Mouse (Mus musculus): ENCODE results near the gene Rtcb. TPM values are rescaled to one million over a fixed set of nuclear protein-coding genes. Genes with fewer than 3 reads are reported as not detected.

The Rtcb gene
- 100 to 1,000 TPM; 101 to 110 TPM for total RNA-seq (2021)

DNA sequence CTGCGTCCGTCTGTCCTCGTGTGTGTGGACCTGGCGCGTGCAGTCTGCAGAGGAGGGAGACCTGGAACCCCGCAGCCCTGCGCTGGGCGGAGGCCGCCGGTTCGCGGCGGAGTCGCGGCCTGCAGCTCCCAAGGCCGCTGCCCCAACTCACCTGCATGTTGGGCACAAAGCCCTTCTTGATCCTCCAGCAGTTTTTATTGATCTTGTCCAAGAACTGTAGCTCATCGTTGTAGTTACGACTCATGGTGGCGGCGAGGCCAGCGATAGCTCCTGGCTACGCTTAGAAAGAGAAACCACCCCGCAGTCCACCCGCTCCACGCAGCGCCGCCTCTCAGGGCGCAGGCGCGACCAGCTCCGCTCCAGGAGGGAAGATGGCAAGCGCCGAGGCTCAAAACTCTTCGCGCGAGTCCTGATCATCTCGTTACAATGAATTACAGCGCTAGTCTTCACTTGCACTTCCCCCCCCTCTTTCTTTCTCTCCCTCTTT is at the start of gene Rtcb:
TSS of gene Rtcb (minus strand) at position 360 of the 487 bp plus-strand sequence.
- peak; percentile 97 to 99 for DNase-seq (ENCODE audit: extremely low spot score in 1 of 2, low spot score in 1 of 2)

DNA sequence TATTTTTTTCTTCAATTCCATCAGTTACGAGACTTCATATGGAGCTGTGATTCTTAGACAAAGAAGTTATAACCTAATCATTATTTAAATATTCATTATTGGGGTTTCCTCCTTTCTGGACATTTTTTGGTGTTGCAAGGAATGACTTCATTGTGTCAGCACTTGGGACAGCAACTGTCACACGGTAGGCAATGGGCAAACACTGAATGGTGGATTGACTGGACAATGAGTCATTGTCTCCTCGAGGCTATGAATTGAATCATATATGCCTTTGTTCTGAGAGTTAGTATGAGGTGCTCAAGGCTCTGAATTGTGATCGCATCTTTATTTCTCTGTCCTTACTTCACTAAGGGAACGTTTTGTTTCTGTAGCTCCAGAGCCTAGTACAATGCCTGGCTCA is 48.8 kb upstream of the Rtcb start:
- DNase-seq (ENCODE audit: extremely low spot score in 1 of 2, low spot score in 1 of 2), result no peak

DNA sequence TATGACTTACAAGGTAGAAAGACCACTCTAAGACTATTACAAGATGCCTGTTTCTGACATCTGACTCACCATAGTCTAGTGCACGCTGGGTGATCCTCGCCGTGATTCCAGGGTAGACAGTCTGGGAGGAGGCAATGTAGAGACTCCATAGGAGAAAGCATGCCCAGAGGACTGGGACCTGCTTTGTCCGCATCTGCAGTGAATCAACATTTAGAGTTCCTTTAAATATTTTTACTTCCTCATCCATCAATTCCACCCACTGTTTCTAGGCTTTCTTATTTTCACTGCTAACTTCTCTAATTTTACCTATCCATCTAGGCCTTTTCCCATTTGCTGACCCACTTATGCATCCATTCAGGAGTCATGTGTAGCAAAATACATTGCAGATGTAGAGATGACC is 42.8 kb upstream of the Rtcb start:
- DNase-seq (ENCODE audit: extremely low spot score in 1 of 2, low spot score in 1 of 2), result no peak

DNA sequence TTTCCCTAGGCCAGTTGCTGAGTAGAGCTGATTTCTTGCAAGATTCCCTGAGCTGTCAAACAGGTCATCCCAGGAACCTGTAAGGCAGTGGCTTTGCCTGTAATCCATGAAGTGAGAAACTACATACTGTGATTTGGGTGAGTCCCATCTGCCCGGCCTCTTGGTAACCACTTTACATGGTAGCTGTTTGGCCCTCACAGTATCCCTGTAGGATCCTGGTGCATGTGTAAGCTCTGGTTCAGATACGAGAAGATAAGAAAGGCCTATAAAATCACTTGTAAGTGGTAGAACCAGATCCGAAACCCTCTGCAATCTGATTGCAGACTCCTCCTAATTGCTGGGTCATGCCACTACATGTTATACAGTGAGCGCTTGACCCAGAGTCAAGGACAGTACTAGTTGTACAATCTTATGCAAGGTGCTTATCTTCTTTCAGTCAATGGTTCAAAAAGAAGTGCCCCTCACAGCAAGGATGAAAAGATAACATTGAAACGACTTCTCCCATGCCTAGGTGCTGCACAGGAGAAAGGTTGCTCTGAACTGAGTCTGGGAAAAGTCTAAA is 37.0 kb upstream of the Rtcb start:
- no peak for DNase-seq (ENCODE audit: extremely low spot score in 1 of 2, low spot score in 1 of 2)

DNA sequence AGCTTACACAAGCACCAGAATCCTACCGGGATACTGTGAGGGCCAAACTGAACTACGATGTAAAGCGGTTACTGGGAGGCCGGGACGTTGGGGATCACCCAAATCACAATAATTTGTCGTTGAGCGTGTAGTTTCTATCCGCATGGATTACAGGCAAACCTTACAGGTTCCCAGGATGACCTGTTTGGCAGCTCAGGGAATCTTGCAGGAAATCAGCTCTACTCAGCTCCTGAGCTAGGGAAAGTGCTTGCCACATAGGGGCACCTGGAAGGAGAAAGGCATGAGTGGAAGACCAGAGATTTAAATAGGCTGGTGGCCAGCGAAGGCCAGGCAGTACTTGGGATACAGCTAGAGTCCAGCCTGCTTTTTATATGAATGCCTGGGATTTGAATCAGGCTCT is 36.2 kb upstream of the Rtcb start:
- no peak for DNase-seq (ENCODE audit: extremely low spot score in 1 of 2, low spot score in 1 of 2)

DNA sequence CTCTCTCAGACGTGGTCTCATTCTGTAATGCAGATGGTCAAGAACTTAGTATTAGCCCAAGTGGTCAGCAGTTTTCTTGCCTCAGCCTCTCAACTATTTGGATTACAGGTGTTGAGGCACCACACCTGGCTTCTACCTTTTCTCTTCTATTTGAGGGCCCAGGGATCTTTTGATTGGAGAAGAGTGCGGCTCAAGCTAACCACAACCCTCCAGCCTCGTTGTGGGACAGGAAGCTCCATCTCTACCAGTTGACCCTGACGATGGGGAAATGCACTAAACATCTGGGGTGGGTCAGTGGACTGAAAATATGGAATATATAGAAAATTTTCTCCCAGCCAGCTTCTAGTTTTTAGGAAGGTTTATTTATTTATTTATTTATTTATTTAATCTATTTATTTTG is 34.8 kb upstream of the Rtcb start:
- no peak for DNase-seq (ENCODE audit: extremely low spot score in 1 of 2, low spot score in 1 of 2)

DNA sequence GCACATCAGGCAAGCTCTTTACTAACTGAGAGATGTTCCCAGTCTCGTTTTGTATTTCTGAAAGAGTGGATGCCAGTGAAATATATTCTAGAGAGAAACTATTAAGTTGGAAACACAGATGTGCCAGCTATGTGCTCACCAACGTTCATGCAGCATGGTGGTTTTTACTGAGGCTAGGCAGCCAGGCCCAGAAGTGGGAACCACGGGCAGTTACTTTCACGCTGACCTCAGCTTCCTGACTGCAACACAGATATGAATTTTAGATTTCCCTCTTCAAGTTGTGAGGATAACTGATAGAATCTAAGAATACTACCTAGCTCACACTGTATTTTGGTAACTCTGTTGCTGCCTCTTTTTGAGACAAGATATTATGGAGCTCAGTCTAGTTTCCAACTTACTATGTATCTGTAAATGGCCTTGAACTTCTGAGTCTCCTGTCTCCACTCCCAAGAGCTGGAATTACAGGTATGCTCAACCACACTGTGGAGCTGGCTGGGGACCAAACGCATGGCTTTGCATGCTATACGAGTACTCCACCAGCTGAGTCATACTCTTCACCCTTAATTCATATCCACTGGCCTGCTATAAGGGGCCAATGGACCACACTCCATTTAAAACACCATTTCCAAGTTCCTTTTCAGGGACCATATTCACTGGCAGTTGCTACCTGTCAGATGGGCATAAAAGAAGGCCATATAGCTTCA is 31.9 kb upstream of the Rtcb start:
- no peak for DNase-seq (ENCODE audit: extremely low spot score in 1 of 2, low spot score in 1 of 2)

DNA sequence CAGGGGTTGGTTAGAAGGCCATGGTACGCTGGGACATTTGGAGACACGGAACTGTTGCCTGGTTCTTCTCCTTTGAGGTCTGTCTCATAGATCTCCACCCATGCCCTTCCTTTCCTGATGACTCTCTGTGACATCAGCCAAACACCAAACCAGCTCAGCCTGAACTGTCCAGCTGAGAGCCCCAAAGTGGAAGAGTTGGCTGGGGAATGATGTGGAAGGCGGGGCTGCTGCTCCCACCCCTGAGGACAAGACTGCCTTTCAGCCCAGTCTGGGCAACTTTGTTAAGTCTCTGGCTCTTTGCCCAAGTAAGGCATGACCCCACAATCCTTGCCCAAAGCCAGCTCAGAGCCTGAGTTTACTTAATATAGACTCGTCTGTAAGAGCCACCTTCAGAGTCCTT is 15.3 kb upstream of the Rtcb start:
- no peak for DNase-seq (ENCODE audit: extremely low spot score in 1 of 2, low spot score in 1 of 2)

DNA sequence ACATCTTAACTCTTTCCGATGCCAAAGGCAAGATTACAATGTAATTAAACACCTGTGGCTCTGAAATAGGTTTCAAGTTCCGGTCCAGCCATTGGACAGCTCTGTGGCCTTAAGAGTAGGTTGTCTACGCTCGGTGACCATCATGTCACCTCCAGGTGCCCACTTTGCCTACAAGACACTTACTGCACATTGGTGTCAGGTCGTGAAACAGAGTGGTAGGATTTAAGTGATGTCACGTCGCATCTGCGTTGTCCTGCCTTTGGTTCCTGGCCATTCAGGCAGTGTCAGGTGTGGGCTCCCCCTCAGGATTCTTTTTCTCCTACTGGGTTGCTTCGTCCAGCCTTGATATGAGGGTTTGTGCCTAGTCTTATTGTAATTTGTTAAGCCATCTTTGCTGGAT is 14.2 kb upstream of the Rtcb start:
- DNase-seq (ENCODE audit: extremely low spot score in 1 of 2, low spot score in 1 of 2), result no peak

DNA sequence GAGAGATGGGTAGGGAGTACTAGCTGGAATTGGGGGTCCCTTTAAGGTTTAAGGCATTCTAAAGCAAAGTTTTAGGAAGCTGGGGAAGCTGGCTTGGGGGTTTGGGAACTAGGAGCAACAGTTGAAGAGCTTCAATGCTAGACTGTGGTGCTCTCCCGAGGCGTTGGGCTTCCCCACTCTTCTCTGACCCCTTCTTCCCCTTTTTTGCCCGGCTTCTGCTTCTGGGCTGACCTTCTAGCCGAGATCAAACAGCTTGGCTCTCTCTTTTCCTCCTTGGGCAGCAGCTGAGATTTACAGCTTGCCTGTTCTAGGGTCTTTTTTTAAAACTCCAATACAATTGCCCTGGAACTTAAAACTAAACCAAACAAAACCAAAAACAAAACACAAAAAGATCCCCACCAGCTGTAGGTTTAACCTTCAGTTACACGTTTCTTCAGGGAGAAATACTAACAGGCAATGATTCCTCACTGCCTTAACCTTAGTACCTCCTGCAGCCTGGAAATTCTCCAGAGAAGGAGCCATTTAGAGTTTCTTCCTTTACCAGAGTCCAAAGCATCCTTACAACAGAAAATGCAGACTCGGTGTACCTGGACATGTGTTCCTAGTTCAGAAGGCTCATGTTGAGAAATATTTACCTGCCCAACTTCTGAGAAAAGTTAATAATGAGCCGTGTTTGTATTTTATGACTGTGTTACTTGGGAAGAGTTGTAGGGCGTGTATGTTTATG is 12.4 kb upstream of the Rtcb start:
- no peak for DNase-seq (ENCODE audit: extremely low spot score in 1 of 2, low spot score in 1 of 2)

DNA sequence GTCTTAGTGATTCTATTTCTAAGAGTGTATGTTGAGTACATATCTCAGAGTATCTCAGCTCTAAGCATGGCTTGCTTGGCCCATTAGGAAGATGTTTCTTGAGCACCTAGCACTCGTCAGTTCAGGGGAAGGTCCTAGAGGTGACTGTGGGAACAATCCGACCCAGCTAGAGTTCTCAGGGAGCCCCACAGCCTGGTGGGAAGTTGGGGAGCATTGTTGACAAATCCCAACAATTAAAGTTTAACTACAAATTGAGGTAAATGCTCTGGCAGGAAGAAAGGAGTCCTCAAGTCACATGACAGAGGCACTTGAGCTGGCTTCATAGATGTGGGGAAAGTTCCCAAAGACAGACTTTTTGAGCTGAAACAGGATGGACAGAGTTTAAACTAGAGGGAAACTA is 11.1 kb upstream of the Rtcb start:
- no peak for DNase-seq (ENCODE audit: extremely low spot score in 1 of 2, low spot score in 1 of 2)

DNA sequence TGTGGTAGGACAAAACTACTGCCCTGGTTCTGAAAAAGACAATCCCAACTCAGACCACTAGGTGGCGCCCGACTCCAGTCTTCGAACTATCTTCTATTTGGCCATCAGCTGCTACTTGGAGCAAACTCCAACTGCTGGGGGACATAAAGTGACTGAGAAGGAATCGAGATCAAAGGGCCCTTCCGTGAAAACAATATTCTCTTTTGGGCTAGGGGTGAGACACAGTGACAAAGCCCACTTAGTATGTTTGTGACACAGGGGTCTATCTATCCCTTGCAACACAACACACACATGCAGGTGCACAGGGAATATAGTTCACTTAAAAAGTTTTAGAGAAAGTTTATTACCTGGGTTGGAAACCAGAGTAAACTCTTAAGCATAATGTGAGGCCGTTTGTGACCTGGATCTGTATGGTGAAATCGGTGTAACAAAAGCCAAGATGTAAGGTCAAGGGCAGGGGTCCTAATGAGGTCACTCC is 10.6 kb upstream of the Rtcb start:
- peak; percentile 88 to 98 for DNase-seq (ENCODE audit: extremely low spot score in 1 of 2, low spot score in 1 of 2)

DNA sequence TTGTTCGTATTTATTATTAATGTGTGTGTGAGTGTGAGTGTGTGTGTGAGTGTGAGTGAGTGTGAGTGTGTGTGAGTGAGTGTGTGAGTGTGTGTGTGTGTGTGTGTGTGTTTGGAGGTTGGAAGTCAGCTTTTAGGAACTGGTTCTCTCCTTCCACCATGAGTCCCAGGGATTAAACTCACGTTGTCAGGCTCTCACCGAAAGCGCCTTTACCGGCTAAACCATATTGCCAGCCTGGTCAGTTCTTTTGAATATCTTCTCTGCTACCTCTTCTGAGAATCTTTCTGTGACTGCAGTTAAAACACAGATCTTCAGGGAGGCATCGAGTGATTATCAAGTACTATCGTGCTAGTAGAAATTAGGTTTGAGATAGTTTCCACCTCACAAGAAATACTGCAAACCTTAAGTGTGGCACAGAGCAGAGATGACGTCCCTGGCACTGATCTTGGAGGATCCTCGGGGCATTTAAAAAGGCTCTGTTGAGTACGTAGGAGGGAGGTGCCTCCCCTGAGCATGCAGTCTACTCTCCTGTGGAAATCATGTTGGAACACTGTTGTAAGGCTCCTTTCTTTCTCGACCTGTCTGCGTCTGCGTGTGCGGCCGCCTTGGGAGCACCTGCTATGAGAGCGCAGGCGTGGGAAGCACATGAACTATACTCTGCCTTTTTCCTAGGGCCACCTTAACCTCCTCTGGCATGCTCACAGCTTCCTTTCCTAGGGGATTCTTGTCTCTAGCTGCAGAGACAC is 10.0 kb upstream of the Rtcb start:
- DNase-seq (ENCODE audit: extremely low spot score in 1 of 2, low spot score in 1 of 2), result no peak

DNA sequence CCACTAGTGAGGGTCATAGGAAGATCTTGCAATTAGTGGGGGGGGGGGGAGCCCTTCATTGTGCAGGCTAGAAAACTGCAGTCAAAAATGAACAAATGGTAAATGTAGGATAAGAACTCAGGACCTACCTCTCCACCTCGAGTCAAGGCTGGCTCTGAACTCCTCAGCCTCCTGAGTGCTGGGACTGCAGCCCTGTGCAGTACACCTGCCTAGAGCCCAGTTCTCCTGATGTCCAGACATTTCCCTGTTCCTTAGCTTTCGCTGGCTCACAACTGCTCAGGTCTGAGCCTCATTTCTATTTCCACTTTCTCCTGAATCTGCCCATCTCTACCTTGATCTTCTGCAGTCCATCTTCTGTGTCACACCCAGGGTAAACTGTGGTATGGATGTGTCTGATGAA is 8.9 kb upstream of the Rtcb start:
- DNase-seq (ENCODE audit: extremely low spot score in 1 of 2, low spot score in 1 of 2), result no peak

DNA sequence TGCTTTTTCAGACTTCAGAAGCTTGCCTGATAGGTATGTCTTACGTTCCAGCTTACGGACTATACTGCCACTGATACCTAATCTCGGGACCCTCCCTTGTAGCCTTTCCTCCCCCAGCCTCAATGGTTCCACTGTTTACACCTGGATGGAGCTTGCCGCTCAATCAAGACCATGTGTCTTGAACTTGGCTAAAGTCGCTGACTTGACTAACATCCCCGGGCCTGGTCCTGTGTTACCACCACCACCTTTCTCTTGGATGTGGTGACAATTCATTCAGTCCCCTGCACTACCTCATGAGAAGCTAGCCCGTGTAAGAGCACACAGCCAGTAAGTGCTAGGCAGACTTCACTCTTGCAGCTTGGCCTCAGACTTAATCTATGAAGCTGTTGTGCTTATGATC is 6.7 kb upstream of the Rtcb start:
- no peak for DNase-seq (ENCODE audit: extremely low spot score in 1 of 2, low spot score in 1 of 2)

DNA sequence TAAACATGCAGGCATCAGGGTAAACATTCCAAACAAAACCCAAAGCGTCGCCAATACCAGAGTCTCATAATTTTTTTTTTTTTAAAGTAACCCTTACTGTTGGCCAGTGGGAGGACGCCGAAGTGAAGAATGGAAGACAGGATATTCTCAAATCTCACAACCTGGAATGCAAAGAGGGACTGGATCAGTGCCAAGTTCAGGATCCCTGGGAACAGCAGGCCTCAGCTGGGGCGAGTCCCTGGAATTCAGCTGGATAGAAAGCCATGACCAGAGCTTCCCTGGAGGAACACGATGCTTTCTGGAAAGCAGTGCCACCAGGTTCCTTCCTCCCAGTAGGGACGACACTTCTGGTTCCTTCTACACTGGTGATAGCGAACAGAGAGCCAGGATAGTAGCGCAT is 5.3 kb upstream of the Rtcb start:
- no peak for DNase-seq (ENCODE audit: extremely low spot score in 1 of 2, low spot score in 1 of 2)

DNA sequence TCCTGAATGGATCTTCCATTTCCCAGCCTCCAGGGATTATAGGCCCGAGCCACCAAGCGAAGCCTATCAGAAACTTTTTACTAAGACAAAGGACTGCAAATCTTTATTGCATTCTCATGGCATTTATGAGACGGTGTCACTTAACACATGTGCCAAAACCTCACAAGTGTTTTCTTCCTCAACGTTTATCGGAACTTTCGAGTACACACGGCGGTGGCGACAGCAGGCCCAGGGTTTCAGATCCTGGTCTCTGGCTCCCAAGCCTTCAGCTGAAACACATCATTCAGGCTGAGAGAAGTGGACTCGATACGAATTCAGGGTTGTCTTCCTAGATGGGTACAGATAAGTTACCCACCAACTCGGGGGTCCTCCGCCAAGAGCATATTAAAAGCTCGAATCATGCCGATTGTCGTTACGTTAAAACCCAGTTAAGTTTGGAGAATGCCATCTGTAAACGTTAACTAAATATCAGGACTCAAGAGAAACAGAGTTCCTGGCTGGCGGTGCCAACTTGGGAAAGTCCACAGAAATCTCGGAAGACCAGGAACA is 678 bp downstream of the Rtcb start:
- no peak for DNase-seq (ENCODE audit: extremely low spot score in 1 of 2, low spot score in 1 of 2)

DNA sequence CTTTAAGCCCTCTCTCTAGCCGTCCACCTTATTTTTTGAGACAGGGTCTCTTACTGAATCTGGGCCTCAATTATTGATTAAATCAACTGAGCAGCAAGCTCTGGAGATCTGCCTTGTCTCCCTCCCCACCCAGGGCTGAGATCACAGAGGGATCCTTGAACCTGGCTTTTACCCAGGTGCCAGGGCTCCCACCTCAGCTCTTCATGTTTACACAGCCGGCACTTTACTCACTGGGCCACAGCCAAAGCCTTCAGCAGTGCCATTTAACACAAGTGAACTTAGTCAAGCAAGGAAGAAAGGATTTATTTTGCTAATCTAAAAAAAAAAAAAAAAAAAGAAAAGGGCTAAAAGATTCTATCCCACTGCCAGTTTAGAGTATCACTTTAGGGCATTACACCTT is 3.2 kb downstream of the Rtcb start:
- DNase-seq (ENCODE audit: extremely low spot score in 1 of 2, low spot score in 1 of 2), result no peak

DNA sequence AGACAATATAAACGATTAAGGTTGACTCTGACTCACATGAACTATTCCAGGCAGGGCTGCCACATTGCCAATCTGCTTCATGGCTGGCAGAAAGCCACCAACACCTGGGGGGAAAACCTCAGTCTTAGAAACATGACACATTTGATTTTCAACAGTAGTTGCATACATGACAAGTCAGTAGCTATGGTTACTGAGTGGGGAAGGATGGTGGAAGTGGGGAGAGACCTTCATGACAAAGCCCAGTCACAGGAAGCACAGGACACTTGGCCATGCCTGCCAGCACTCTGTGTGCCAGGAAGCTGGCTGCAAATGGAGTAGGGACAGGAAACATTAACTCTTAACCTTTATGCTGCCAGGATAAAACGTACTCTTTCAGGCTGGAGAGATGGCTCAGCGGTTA is 4.2 kb downstream of the Rtcb start:
- DNase-seq (ENCODE audit: extremely low spot score in 1 of 2, low spot score in 1 of 2), result no peak

DNA sequence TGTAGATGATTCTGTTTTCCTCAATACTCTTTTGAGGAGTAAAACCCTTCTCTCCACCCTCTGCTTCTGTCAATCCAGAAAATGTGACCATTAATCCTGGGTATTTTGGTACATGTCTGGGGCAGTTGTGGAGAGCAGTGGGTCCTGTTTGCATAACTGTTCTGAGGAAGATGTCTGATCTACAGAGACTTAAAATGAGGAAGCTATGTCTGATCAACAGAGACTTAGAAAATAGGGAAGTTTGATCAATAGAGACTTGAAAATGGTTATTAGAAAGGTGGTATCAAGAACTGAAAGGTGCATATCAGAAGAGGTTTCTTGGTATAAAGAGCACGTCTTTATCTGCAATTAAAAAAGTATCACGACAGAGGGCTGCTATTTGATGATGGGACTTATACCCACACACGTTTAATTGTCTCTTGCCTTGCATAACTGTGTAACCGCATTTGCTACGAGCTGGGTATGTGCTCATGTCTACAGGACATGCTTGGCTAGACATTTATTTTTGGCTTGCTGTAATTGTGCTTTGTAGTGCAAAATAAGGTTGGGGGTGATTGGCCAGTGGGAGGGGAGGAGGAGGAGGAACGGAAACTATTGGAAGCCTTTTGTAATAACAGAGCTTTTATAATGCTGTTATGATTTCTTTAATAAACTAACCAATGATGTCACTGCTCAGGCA is 5.7 kb downstream of the Rtcb start:
- no peak for DNase-seq (ENCODE audit: extremely low spot score in 1 of 2, low spot score in 1 of 2)

Measured in layer of hippocampus, postnatal 25 days (tissue).